Mouse (Mus musculus) erythroblast, embryonic 14.5 days (primary cell): ENCODE data around the gene Atg9b.

Source experiments
- GATA1 ChIP-seq: IDR thresholded peaks from 2 replicates; pipeline ENCODE4 v1.6.1; 2012; ENCODE audit warnings: low read length, inconsistent platforms, mixed read lengths
- TAL1 ChIP-seq: IDR thresholded peaks from 3 replicates; pipeline ENCODE4 v1.6.1; 2012; ENCODE audit warnings: low read length, inconsistent platforms, mixed read lengths

GRCm38 (mm10) chr5:24413042-24413693 lies 21.2 kb upstream of the Atg9b start, which contains the start of gene Asic3:
- TF ChIP-seq TAL1 (no peak), GATA1 (no peak)
